Mouse (Mus musculus): ENCODE results near the gene Aamp.
"Not testable (repeated sequence)": the region's sequence is repeated elsewhere in the genome, so short reads cannot be mapped to it uniquely, and the experiment has no call there.

Aamp gene

DNA sequence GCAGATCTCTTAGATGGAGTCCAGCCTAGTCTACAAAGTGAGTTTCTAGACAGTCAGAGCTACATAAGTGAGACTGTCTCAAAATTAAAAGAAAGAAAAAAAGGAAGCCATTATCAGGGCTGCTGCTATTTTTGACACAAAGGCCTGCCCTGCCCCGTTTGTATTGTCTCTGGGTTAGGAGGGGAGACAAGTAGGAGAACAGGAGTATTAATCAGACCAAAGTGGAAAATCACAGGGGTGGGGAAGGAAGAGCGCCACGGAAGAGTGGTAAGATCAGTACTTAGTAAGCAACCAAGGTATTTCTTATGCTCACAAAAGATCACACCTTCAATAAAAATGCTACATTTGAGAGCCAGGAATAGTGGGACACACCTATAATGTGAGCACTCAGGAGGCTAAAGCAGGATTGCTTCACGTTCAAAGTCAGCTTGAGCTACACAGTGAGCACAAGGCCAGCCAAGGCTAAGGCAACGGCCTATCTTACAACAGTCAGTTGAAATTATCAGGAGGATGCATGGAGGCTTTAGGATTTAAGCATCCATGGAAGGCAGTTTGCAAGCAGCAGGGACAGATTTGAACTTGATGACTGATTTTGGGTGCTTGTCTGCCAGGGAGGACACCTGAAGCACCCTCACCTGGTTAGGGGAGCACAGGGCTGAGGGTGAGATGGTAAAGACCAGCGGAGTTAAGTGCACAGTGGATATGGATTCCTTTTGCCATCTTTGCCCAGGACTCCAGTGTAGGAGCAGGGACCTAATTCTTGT lies 16.0 kb upstream of the Aamp start:
- no peak for DNase-seq (ENCODE audit: low spot score)

DNA sequence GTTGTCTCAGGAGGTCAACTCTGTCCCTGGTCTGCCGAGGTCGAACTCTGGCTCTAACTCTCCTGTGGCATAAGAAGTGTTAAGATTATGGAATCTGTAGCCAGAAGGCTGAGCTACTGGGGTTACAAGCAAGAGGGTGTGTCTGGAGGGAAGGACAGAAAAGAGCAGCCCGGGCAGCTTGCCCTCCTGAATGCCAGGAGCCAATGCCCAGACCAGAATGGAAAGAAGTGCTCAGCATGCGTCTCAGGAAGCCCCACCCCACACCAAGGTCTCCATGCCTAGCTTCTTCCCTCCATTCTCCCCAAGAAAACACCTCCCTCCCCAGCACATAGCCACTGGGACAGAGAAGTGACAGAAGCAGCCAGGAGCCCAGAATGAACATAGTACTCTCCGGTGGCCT lies 14.5 kb upstream of the Aamp start:
- DNase-seq (ENCODE audit: low spot score) = no peak

DNA sequence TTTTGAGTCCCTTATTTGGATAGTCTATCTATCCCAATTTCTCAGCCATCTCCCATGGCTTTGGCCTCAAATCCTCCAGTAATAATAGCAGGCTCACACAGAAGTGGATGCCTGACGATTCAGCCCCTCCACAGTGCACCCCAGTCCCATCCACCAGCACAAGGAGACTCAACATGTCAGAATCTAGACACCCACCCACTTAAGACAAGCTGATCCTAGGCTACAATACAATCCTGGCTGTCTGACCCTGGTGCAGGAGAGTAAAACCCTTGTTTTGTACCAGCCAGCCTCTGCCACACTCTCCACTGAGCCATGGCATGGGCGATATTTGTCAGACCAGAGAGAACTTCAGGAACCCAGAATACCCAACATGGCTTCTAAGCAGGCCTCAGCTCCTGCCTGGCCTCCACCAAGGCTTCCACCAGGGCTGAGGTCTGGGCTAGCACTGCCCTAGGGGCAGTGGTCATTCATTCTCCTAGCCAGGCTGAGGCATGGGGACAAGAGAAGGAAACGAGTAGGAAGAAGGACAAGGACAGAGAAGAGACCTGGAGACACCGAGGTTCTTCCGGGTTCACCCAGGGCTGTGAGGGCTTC lies 13.7 kb upstream of the Aamp start:
- no peak for DNase-seq (ENCODE audit: low spot score)

DNA sequence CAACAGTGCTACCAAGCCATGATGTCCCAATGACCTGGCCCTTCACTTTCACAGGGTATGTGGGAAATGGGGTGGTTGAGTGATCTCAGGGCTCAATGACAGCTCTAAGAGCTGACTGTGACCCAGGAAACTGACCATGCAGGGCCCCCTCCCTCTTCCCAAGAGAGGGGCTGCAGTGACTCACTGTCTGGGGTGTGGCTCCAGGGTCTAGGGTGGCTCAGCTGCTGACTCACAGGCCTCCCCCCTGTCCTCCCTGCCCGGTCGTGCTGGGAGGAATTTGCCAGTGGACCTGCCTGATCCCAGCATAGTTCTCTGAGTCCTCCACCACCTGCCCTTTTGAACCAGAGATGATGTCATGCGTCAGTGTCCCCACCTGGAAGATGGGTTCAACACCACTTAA lies 12.7 kb upstream of the Aamp start:
- DNase-seq (ENCODE audit: low spot score) = no peak

- no peak for DNase-seq (ENCODE audit: low spot score)
Measured at GRCm38 (mm10) chr1:74296477-74296876, 11.9 kb upstream of the Aamp start.

GRCm38 (mm10) chr1:74295456-74296171 lies 11.1 kb upstream of the Aamp start:
- DNase-seq (ENCODE audit: low spot score) = peak; percentile 71

GRCm38 (mm10) chr1:74294733-74295455 lies 10.4 kb upstream of the Aamp start:
- DNase-seq (ENCODE audit: low spot score) = no peak

- DNase-seq (ENCODE audit: low spot score) = no peak
Measured at GRCm38 (mm10) chr1:74294090-74294643, 9.6 kb upstream of the Aamp start.

DNA sequence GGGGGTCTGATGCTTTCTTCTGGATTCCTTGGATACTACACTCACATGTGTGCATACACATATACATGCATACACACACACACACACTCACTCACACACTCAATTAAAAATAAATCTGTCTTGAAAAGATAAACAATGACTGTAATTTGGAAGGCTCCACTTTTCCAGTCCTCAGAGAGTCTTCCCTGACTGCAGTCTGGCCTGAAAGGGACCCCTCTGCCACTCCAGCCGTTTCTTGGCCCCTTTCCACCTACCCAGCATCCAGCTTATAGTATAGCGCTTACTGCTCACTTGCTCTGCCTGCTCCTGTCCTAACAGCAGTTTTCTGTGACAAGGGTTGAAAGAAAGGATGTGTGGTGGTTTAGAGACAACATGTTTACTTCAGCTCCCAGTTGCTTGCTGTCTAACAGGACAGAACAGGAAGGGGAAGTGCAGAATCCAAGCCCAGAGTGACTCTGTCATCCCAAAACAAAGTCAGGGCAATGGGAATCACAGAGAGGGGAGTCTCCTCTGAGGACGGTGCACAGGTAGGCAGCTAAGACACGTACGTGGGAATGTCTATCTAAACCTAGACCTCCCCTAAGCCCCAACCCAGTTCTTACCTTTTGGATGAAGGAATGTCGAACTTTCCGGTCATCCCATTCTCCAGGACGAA lies 8.9 kb upstream of the Aamp start:
- DNase-seq (ENCODE audit: low spot score) = no peak

DNA sequence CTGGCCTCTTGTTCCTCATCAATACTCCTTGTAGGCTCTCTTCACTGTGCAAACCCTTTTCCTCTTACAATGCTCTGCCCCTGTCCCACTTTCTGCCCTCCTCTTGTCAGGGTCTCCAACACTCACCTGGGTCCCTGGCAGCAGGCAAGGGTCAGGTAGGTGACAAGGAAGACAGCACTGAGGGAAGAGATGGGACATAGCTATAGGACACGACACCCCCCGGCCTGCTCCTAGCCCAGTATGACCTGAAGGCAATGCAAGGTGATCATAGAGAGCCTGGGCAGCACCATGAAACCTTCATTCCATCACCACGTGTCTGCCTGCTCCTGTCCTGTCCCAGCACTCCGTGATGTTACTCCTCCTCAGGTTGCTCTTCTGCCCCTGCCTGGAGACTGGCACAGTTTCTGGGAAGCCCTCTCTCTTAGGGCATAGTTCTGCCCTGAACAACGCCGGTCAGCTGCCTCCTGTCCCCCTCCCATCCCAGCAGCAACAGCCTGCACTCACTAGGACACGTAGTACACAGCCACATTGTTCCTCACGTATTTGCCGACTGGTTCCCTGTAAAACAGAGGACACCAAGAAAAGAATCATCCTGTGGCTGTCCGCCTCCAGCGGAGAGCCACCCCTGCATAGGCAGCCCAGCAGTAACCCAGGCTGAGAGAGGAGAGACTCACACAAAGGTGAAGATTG lies 7.9 kb upstream of the Aamp start:
- no peak for DNase-seq (ENCODE audit: low spot score)

DNA sequence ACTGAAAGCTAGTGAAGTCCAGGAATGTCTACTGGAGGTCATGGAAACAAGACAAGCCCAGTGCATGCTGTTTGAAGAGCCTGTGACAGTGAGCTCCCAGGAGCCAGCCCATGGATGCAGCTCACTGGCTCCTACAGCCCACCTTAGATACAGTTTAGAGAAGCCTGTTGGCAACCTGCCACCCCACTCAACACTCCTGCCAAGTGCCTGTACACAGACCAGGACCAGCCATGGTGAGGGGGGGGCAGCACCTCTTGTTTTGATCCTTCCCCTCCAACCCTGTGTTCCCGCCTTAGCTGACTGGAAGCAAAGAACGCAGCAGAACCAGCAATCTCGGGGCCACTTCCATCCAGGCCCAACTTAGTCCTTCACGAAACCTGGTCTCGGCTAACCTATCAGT lies 5.6 kb upstream of the Aamp start:
- DNase-seq (ENCODE audit: low spot score) = no peak

GRCm38 (mm10) chr1:74289740-74290139 lies 5.2 kb upstream of the Aamp start:
- DNase-seq (ENCODE audit: low spot score) = no peak

GRCm38 (mm10) chr1:74289248-74289647 lies 4.7 kb upstream of the Aamp start:
- no peak for DNase-seq (ENCODE audit: low spot score)

DNA sequence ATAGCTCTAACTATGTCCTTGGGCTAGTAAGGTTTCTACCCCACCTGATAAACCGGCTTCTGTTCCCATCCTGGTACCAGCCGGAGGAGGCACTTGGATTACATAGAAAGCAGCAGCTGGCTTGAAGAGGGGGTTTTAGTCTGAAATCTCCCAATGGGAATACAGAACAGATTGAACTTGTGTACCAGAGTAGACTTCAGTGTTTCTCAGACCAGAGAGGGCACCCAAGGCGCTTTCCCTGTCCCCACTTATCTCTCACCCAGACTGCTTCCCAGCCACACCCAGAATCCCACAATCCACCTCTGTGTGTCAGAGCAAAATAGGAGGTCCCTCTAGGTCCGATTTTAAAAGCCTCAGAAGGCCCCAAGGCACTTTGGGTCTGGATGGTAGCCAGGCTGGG lies 3.8 kb upstream of the Aamp start:
- no peak for DNase-seq (ENCODE audit: low spot score)

- not testable (repeated sequence) for DNase-seq (ENCODE audit: low spot score)
Measured at GRCm38 (mm10) chr1:74286869-74287607, 2.5 kb upstream of the Aamp start.

DNA sequence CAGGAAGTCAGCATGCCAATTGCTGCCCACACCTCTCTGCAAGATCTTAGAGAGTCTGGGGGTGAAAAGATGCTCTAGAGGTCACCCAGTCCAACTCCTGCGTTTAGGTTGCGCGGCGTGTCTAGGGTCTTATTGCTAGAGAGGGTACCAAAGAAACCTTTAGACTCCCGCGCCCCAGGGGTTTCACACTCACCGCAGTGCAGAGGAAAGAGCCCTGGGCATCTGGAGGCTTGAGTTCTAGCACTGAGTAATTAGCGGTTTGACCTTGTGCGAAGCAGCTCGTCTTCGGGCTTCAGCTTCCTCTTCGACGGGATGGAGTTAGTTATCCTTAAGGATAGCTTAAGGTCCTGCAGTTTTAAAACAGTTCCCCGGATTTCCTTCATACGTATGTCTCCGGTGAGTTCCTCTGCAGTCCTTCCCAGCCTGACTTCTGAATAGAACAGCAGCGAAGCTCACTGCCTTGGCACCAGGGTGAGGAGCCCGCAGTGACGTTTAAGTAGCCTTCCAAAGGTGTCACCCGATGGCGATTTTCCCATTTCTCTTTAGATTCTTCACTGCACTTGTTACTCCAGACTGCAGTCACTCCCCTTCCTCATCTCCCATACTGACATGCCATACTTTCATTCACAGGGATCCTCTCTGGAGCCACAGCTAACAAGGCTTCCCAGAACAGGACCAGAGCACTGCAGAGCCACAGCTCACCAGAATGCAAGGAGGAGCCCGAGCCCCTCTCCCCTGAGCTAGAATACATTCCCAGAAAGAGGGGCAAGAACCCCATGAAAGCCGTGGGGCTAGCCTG lies 873 bp upstream of the Aamp start:
- DNase-seq (ENCODE audit: low spot score) = no peak

GRCm38 (mm10) chr1:74283686-74284463 lies 663 bp downstream of the Aamp start:
- DNase-seq (ENCODE audit: low spot score) = no peak

DNA sequence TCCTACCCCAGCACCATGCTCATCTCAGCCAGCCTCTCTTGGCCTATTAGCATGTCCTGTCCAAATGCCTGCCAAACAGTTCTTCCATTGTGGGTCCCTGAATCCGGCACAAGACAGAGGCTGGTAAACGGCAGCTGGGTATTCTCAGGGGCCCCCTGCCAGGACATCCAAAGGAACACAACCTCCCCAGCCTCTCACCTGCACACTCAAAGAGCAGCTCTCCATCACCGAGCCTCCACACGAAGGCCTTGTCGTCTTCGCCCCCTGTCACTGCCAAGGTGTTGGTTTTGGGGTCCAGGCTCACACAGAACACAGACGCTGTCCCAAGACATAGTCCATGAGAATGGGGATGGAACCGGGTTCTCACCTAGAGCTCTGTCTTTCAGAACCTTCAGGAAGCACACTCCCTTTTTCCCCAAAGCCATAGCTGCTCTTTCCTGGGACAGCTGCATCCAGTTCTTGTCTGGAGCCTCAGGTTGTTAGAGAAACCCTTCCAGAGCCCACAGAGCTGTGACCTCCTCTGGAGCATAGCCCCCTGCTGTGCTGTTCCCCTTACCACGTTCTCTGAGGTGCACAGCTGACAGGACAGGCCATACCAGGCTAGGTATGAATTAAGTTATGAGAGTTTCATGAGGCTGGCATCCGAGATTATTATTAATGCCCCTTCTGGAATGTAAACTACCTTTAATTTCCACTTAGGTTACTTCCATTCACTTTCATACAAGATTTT lies 1.5 kb downstream of the Aamp start:
- no peak for DNase-seq (ENCODE audit: low spot score)

All from urinary bladder, postnatal 10 days (tissue).